Mouse (Mus musculus): Measurements from ENCODE around the gene Rgs8.

GRCm38 (mm10) chr1:153672698-153673097 lies 19.9 kb downstream of the Rgs8 start:
- TF ChIP-seq POLR2A (IDR thresholded peaks at IDR 0.05; ENCODE audit: low read depth, low read length) = no peak
- TF ChIP-seq CTCF (conservative IDR thresholded peaks at IDR 0.05; ENCODE audit: insufficient read depth, insufficient read length, low read depth, low read length) = no peak
